Mouse (Mus musculus): Measurements from ENCODE around the gene Gm7137.
"Not testable (repeated sequence)": the region's sequence is repeated elsewhere in the genome, so short reads cannot be mapped to it uniquely, and the experiment has no call there.

The Gm7137 gene

GRCm38 (mm10) chr10:77752312-77752711, 35.7 kb downstream of the Gm7137 start:
- not testable (repeated sequence) for DNase-seq (ENCODE audit: low read depth, low spot score)

DNA sequence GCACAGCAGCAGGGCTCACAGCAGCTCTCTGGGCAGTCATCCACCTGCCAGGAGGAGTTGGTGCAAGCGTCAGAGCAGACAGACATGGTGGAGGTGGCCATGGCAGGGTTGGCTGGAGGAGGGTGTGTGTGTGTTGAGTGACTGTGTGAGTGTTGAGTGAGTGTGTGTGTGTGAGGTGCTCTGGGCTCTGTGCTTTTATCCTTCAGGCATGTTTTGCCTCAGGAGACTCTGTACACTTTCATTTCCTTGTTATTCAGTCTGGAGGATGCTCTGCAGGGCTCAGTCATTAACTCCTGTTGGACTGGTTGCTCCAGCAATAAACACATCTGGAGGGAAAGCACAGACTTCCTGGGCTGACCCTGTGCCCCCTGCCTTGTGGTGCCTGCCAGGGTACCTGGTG, 36.7 kb downstream of the Gm7137 start, which contains the start of gene Gm9736:
Gm9736 (minus strand) TSS at position 101 of the 400 bp plus-strand sequence.
- DNase-seq (ENCODE audit: low read depth, low spot score): not testable (repeated sequence)

DNA sequence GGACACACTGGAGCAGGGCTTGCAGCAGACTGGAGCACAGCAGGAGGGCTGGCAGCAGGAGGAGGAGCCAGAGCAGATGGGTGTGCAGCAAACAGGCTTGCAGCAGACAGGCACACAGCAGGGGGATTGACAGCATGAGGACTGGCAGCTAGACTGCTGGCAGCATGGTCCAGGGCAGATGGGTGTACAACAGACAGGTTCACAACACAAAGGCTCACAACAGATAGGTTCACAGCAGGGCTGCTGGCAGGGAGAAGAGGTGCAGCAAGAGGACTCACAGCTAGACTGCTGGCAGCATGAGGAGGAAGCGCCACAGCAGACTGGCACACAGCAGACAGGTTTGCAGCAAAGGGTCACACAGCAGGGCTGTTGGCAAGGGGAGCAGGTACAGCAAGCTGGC, 37.3 kb downstream of the Gm7137 start:
- not testable (repeated sequence) for DNase-seq (ENCODE audit: low read depth, low spot score)

DNA sequence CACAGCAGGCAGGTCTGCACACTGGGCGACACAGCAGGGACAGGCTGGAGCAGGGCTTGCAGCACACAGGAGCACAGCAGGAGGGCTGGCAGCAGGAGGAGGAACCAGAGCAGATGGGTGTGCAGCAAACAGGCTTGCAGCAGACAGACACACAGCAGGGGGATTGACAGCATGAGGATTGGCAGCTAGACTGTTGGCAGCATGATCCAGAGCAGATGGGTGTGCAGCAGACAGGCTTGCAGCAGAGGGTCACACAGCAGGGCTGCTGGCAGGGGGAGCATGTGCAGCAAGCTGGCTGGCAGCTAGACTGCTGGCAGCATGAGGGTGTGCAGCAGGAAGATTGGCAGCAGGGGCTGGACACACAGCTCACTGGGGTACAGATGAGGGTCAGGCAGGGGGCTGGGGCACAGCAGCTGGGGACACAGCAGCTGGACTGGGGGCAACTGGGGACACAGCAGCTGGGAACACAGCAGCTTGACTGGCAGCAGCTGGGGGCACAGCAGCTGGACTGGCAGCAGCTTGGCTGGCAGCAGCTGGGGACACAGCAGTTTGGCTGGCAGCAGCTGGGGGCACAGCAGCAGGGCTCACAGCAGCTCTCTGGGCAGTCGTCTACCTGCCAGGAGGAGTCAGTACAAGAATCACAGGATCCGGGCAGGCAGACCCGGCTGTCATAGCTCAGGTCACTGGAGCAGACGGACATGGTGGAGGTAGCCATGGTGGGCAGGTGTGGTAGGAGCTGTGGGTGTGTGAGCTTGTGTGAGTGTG, 45.9 kb downstream of the Gm7137 start, which contains the start of gene Gm18596:
Gm18596 (minus strand) TSS at position 715 of the 765 bp plus-strand sequence.
- not testable (repeated sequence) for DNase-seq (ENCODE audit: low read depth, low spot score)

DNA sequence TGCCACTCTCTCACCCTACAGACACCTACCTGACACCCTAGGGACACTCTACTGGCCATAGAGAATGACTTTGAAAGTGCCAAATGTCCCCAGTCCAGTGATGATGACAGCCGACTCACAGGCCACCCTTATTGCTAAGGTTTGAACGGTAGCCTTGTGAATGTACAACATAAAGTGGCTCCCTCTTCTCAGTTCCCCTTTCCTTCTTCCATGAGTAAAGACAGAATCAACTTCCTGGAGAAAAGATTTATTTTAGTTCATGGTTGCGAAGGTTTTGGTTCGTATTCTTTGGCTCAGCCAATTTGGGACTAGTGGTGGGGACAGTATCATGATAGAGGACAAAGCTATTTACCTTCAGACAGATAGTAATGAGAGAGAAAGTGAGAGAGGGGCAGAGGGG, 49.1 kb downstream of the Gm7137 start:
- DNase-seq (ENCODE audit: low read depth, low spot score): no peak

Measured in retina, postnatal 7 days (tissue).